Mouse (Mus musculus): ENCODE measurements at regions not wholly inside any gene's neighbourhood (a gene's known extent, or its start where the extent isn't known, plus 50 kb on each side); places are given as distances from the start of the nearest gene placed in this dataset.

DNA sequence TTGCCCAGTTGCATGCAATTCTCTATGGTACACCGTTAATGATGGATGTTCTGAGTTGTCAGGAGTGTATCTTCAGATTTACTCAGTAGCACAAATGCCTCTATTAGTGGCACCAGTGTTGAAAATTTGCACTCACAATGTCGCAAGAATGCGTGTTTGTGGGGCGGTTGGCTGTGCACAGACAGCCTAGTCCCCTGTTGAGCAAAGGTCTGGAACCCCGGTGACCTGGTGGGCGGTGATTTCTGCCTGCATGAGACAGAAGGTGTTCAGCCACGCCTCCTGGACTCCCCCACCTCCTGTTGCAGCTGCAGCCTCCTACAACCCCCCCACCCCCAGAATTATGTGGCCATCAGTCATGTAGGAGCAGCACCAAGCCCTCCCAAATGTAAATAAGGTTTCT is 338.9 kb upstream of the Spred2 start:
- Histone ChIP-seq H3K36me3 (ENCODE audit: control insufficient read depth, insufficient read depth, low read length) (no peaks in the 10 kb centered on the region), H3K4me1 (ENCODE audit: control insufficient read depth, insufficient read depth, low read length) (no peaks in the 10 kb centered on the region), H3K9me3 (ENCODE audit: control insufficient read depth, low read length) (no peaks in the 10 kb centered on the region), H3K4me3 (replicated peaks; ENCODE audit: low read length) (no peak overlapping the region), H3K27me3 (ENCODE audit: control insufficient read depth, insufficient read depth, low read length) (no peaks in the 10 kb centered on the region), H3K9ac (ENCODE audit: low read depth, low read length, severe bottlenecking) (no peak overlapping the region), H3K27ac (replicated peaks; ENCODE audit: low read depth, low read length) (no peak overlapping the region), H3K4me2 (replicated peaks; ENCODE audit: low read depth, low read length, severe bottlenecking) (no peak overlapping the region)
- DNase-seq (ENCODE audit: low spot score) (no peak), ATAC-seq (ENCODE audit: low FRiP score, low read depth) (no peak)
- TF ChIP-seq POLR2A (IDR thresholded peaks at IDR 0.05; ENCODE audit: borderline replicate concordance, extremely low read depth, insufficient read depth, insufficient read length), result no peak
- WGBS, result 80% methylated on average over 7 of the region's 7 CpGs

DNA sequence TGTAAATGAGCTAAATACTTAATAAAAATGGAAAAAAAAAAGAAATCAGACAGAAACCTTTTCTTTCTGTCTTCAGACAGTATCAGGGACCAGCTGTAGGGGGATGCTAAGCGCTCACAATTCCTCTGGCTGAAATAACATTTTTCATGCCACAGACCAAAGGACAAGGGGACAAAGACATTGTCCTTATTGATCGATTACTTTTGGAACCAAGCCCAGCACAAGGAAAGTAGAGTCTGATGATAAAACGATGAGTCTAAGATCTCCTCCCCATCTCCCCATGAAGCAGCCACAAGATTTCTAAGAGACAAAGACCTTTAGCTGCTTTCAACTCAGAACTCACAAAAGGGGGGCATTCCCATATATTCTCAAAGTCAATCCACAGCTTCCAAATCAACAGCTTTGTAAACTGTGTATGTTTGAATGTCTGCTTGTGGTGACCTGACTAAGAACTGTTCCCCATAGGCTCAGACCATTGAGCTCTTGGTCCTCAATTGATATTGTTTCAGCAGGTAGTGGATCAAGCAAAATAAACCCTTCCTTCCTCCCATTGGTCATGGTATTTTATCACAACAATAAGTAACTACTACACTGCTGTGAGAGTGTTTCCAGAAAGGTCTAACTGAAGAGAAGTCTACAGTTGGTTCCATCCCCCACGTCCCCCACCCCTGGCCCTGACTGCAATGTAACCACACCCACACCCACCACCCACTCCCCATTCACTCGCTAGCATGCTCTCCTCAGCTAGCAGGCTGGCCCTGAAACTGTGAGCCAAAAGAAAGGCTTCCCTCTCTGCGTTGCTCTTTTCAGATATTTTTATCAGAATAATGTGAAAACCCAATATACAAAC is 331.4 kb upstream of the Spred2 start:
- 86% methylated on average over 6 of the region's 6 CpGs for WGBS
- no peak for DNase-seq (ENCODE audit: low spot score)
- no peak for TF ChIP-seq POLR2A (IDR thresholded peaks at IDR 0.05; ENCODE audit: borderline replicate concordance, extremely low read depth, insufficient read depth, insufficient read length)
- no peak overlapping the region for H3K4me3 ChIP-seq (replicated peaks; ENCODE audit: low read length)
- no peaks in the 10 kb centered on the region for H3K4me1 ChIP-seq (ENCODE audit: control insufficient read depth, insufficient read depth, low read length)
- H3K9ac ChIP-seq (ENCODE audit: low read depth, low read length, severe bottlenecking), result no peak overlapping the region
- H3K9me3 ChIP-seq (ENCODE audit: control insufficient read depth, low read length), result no peaks in the 10 kb centered on the region
- ATAC-seq (ENCODE audit: low FRiP score, low read depth), result no peak
- no peak overlapping the region for H3K4me2 ChIP-seq (replicated peaks; ENCODE audit: low read depth, low read length, severe bottlenecking)
- no peak overlapping the region for H3K27ac ChIP-seq (replicated peaks; ENCODE audit: low read depth, low read length)
- no peaks in the 10 kb centered on the region for H3K36me3 ChIP-seq (ENCODE audit: control insufficient read depth, insufficient read depth, low read length)
- no peaks in the 10 kb centered on the region for H3K27me3 ChIP-seq (ENCODE audit: control insufficient read depth, insufficient read depth, low read length)

DNA sequence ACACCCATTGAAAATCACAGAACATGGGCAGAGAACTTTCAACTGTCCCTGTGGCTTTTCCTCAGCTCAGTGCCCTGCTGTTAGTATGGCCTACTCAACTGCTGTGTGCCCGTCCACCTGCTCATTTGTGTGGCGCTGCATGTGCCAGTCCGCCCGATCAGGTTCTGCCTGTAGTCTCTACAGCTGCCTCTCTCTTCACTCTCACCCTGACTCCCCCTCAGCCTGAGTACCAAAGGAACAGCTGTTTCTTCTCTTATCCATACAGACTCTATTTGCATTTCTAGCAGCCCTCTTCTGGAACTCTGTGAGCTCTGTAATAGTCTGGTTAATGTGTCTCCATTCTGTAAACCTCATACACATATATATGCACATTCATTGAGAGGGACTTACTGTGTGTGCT is 329.1 kb upstream of the Spred2 start:
- no peak for DNase-seq (ENCODE audit: low spot score)
- Histone ChIP-seq H3K9me3 (ENCODE audit: control insufficient read depth, low read length) (no peaks in the 10 kb centered on the region), H3K36me3 (ENCODE audit: control insufficient read depth, insufficient read depth, low read length) (no peaks in the 10 kb centered on the region), H3K4me3 (replicated peaks; ENCODE audit: low read length) (no peak overlapping the region), H3K4me2 (replicated peaks; ENCODE audit: low read depth, low read length, severe bottlenecking) (no peak overlapping the region), H3K4me1 (ENCODE audit: control insufficient read depth, insufficient read depth, low read length) (no peaks in the 10 kb centered on the region), H3K27me3 (ENCODE audit: control insufficient read depth, insufficient read depth, low read length) (no peaks in the 10 kb centered on the region), H3K9ac (ENCODE audit: low read depth, low read length, severe bottlenecking) (no peak overlapping the region), H3K27ac (replicated peaks; ENCODE audit: low read depth, low read length) (no peak overlapping the region)
- WGBS, result 91% methylated on average over 4 of the region's 4 CpGs
- no peak for ATAC-seq (ENCODE audit: low FRiP score, low read depth)
- TF ChIP-seq POLR2A (IDR thresholded peaks at IDR 0.05; ENCODE audit: borderline replicate concordance, extremely low read depth, insufficient read depth, insufficient read length), result no peak

DNA sequence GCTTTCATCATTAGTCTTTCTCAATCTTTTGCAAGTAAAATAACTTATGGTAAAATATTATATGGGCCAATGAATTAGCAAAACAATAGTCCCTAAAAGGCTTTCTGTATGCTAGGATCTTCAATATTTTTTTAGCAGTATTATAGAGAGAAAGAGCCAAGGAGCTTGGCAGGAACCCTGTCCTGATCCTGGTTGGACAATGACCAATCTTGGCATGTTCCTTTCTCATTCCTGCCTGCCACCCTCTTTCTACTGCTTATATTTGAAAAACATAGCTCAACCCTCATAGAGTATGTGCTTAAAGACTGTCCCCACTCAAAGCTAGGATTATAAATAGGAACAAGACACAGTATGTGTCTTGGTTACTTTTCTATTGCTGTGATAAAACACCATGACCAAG is 327.8 kb upstream of the Spred2 start:
- no peak for TF ChIP-seq POLR2A (IDR thresholded peaks at IDR 0.05; ENCODE audit: borderline replicate concordance, extremely low read depth, insufficient read depth, insufficient read length)
- no peak for ATAC-seq (ENCODE audit: low FRiP score, low read depth)

DNA sequence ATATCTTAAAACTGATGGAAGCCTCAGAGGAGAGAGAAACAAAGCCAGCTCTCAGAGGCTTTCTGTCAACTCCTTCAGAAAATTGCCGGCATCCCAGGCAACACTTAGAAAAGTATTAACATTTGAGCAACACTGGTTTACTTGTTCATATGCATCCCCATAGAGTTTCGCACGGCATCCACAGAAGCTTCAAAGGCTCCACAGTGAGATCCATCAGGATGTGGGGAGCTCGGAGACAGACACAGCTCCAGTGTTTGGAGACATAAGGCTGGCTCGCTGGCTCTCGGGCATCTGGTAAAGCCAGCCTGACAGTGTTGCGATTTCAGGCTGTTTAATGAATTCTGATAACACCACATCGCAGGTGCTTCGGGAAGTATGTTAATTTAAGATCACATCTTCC is 324.7 kb upstream of the Spred2 start:
- TF ChIP-seq POLR2A (IDR thresholded peaks at IDR 0.05; ENCODE audit: borderline replicate concordance, extremely low read depth, insufficient read depth, insufficient read length), result no peak
- DNase-seq (ENCODE audit: low spot score), result no peak

More for the DNA sequence above, 327.8 kb upstream of the Spred2 start:
- no peak overlapping the region for H3K4me2 ChIP-seq (replicated peaks; ENCODE audit: low read depth, low read length, severe bottlenecking)
- no peaks in the 10 kb centered on the region for H3K9me3 ChIP-seq (ENCODE audit: control insufficient read depth, low read length)
- H3K36me3 ChIP-seq (ENCODE audit: control insufficient read depth, insufficient read depth, low read length), result no peaks in the 10 kb centered on the region
- H3K4me1 ChIP-seq (ENCODE audit: control insufficient read depth, insufficient read depth, low read length), result no peaks in the 10 kb centered on the region
- no peaks in the 10 kb centered on the region for H3K27me3 ChIP-seq (ENCODE audit: control insufficient read depth, insufficient read depth, low read length)
- H3K4me3 ChIP-seq (replicated peaks; ENCODE audit: low read length), result no peak overlapping the region
- DNase-seq (ENCODE audit: low spot score), result no peak
- H3K9ac ChIP-seq (ENCODE audit: low read depth, low read length, severe bottlenecking), result no peak overlapping the region
- H3K27ac ChIP-seq (replicated peaks; ENCODE audit: low read depth, low read length), result no peak overlapping the region

More for the DNA sequence above, 324.7 kb upstream of the Spred2 start:
- Histone ChIP-seq H3K27ac (replicated peaks; ENCODE audit: low read depth, low read length) (no peak overlapping the region), H3K9ac (ENCODE audit: low read depth, low read length, severe bottlenecking) (no peak overlapping the region), H3K4me3 (replicated peaks; ENCODE audit: low read length) (no peak overlapping the region), H3K9me3 (ENCODE audit: control insufficient read depth, low read length) (no peaks in the 10 kb centered on the region), H3K36me3 (ENCODE audit: control insufficient read depth, insufficient read depth, low read length) (no peaks in the 10 kb centered on the region), H3K4me1 (ENCODE audit: control insufficient read depth, insufficient read depth, low read length) (no peaks in the 10 kb centered on the region), H3K27me3 (ENCODE audit: control insufficient read depth, insufficient read depth, low read length) (no peaks in the 10 kb centered on the region), H3K4me2 (replicated peaks; ENCODE audit: low read depth, low read length, severe bottlenecking) (no peak overlapping the region)
- 89% methylated on average over 9 of the region's 9 CpGs for WGBS
- ATAC-seq (ENCODE audit: low FRiP score, low read depth), result no peak
